Mouse (Mus musculus): ENCODE data around the gene Dld. TPM values are rescaled to one million over a fixed set of nuclear protein-coding genes. Genes with fewer than 3 reads are reported as not detected.

Dld gene
- polyA plus RNA-seq, 1 experiment: 4.4 TPM

- H3K4me3 ChIP-seq (ENCODE audit: low read depth, low read length): no peak overlapping the region
- no peaks in the 10 kb centered on the region for H3K4me1 ChIP-seq (ENCODE audit: control insufficient read depth, insufficient read depth, insufficient read length, low read length)
- WGBS: 84% methylated on average over 1 of the region's 1 CpGs
- no peaks in the 10 kb centered on the region for H3K27me3 ChIP-seq (ENCODE audit: control insufficient read depth, insufficient read depth, low read length)
- H3K36me3 ChIP-seq (ENCODE audit: control insufficient read depth, insufficient read depth, low read length): no peaks in the 10 kb centered on the region
- no peak overlapping the region for H3K27ac ChIP-seq (ENCODE audit: insufficient read depth, low read depth, low read length)
- no peak for TF ChIP-seq POLR2A (IDR thresholded peaks at IDR 0.05; ENCODE audit: low read depth, low read length)
- no peak for TF ChIP-seq CTCF (IDR thresholded peaks at IDR 0.05; ENCODE audit: extremely low read depth, insufficient read length, insufficient replicate concordance, low read depth, low read length)
These were observed 17.9 kb upstream of the Dld start for GRCm38 (mm10) chr12:31369118-31369517.

- Histone ChIP-seq H3K27me3 (ENCODE audit: control insufficient read depth, insufficient read depth, low read length) (no peaks in the 10 kb centered on the region), H3K4me3 (ENCODE audit: low read depth, low read length) (no peak overlapping the region), H3K36me3 (ENCODE audit: control insufficient read depth, insufficient read depth, low read length) (no peaks in the 10 kb centered on the region), H3K4me1 (ENCODE audit: control insufficient read depth, insufficient read depth, insufficient read length, low read length) (no peaks in the 10 kb centered on the region), H3K27ac (ENCODE audit: insufficient read depth, low read depth, low read length) (no peak overlapping the region)
- TF ChIP-seq CTCF (IDR thresholded peaks at IDR 0.05; ENCODE audit: extremely low read depth, insufficient read length, insufficient replicate concordance, low read depth, low read length) (no peak), POLR2A (IDR thresholded peaks at IDR 0.05; ENCODE audit: low read depth, low read length) (no peak)
- WGBS: 80% methylated on average over 5 of the region's 5 CpGs
These were observed 16.5 kb upstream of the Dld start for GRCm38 (mm10) chr12:31367721-31368120.

DNA sequence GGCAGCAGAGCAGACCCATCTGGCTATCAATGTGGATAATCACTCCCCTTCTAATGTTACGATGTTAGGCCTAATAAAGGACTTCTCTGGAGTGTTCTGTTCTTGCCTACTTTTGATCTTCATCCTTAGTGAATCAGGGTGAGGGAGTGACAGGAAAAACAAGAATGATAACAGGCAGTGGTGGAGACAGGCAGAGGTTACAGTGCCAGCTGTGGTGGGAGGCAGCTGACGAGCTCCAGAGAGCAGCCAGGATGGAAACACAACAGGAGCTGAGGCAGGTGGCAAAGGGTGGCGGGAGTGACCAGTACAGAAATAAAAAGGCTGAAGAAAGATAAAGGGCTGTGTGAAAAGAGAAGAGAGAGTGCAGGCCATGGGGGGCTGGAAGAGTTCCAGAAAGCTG is 15.2 kb upstream of the Dld start:
- Histone ChIP-seq H3K27me3 (ENCODE audit: control insufficient read depth, insufficient read depth, low read length) (no peaks in the 10 kb centered on the region), H3K36me3 (ENCODE audit: control insufficient read depth, insufficient read depth, low read length) (no peaks in the 10 kb centered on the region), H3K4me3 (ENCODE audit: low read depth, low read length) (no peak overlapping the region), H3K4me1 (ENCODE audit: control insufficient read depth, insufficient read depth, insufficient read length, low read length) (no peaks in the 10 kb centered on the region), H3K27ac (ENCODE audit: insufficient read depth, low read depth, low read length) (no peak overlapping the region)
- WGBS: 77% methylated on average over 3 of the region's 3 CpGs
- TF ChIP-seq POLR2A (IDR thresholded peaks at IDR 0.05; ENCODE audit: low read depth, low read length): no peak
- TF ChIP-seq CTCF (IDR thresholded peaks at IDR 0.05; ENCODE audit: extremely low read depth, insufficient read length, insufficient replicate concordance, low read depth, low read length): no peak

DNA sequence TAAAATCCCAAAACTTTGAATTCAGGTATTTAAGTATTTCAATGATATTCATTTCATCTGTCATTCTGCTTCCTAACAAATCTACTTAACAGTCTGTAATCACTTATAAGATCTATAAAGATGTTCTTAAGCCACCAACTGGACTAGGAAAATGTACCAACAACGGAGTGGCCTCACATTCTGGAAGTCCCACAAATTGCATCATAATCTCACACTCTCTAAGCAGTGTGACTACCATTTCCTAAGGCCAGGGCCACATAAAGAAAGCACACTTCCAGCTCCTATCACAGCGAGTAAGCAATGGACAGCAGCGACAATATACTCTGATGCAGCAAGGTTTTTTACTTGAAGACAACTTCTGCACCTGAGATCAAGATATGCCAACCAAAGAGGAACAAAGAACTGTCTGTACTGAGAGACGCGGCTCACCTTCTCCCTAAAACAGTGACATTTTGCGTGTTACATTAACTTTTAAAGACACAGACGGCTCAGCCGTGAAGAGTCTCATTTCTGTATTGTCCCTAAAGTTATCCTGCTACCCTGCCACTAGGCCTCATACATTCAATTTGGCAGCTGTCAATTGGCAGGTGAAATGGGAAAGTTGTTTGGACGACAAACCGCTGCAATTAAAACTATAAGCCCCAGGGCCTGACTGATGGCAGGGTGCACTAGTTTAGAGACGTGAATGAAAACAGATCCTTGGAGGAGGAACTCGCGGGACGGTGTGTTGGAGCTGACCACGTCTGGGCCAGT is 886 bp downstream of the Dld start:
- peaks cover 3% of the 10 kb centered on the region; the same call in 1 of the 2 replicates for H3K4me1 ChIP-seq (ENCODE audit: control insufficient read depth, insufficient read depth, insufficient read length, low read length)
- TF ChIP-seq POLR2A (IDR thresholded peaks at IDR 0.05; ENCODE audit: low read depth, low read length) (no peak), CTCF (IDR thresholded peaks at IDR 0.05; ENCODE audit: extremely low read depth, insufficient read length, insufficient replicate concordance, low read depth, low read length) (no peak)
- no peaks in the 10 kb centered on the region for H3K27me3 ChIP-seq (ENCODE audit: control insufficient read depth, insufficient read depth, low read length)
- H3K36me3 ChIP-seq (ENCODE audit: control insufficient read depth, insufficient read depth, low read length): peaks cover 11% of the 10 kb centered on the region
- peak overlapping the region; percentile 70 for H3K4me3 ChIP-seq (ENCODE audit: low read depth, low read length)
- H3K27ac ChIP-seq (ENCODE audit: insufficient read depth, low read depth, low read length): no peak overlapping the region
- 10% methylated on average over 15 of the region's 15 CpGs for WGBS

DNA sequence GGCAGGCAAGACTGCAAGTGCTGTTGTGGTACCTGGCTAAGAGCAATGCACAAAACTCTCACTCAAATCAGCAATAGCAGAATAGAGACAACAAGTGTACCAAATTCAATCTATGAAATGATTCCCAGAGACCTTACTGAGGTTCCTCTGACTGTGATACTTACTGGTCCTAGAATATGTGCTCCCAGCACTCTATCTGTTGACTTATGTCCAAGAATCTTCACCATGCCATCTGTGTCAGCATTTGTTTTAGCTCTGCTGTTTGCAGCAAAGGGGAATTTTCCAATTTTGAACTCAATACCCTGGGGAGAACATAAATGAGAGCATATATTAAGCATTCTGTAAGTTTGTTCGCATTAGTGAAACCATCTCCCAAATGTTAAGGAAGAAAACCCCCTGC is 18.0 kb downstream of the Dld start:
- peaks cover 51% of the 10 kb centered on the region for H3K36me3 ChIP-seq (ENCODE audit: control insufficient read depth, insufficient read depth, low read length)
- WGBS: 95% methylated on average over 1 of the region's 1 CpGs
- H3K27me3 ChIP-seq (ENCODE audit: control insufficient read depth, insufficient read depth, low read length): no peaks in the 10 kb centered on the region
- TF ChIP-seq CTCF (IDR thresholded peaks at IDR 0.05; ENCODE audit: extremely low read depth, insufficient read length, insufficient replicate concordance, low read depth, low read length) (no peak), POLR2A (IDR thresholded peaks at IDR 0.05; ENCODE audit: low read depth, low read length) (no peak)
- H3K27ac ChIP-seq (ENCODE audit: insufficient read depth, low read depth, low read length): no peak overlapping the region
- H3K4me3 ChIP-seq (ENCODE audit: low read depth, low read length): no peak overlapping the region
- H3K4me1 ChIP-seq (ENCODE audit: control insufficient read depth, insufficient read depth, insufficient read length, low read length): no peaks in the 10 kb centered on the region

GRCm38 (mm10) chr12:31327139-31327538 is 24.1 kb downstream of the Dld start:
- no peak for TF ChIP-seq CTCF (IDR thresholded peaks at IDR 0.05; ENCODE audit: extremely low read depth, insufficient read length, insufficient replicate concordance, low read depth, low read length)
- no peak for TF ChIP-seq POLR2A (IDR thresholded peaks at IDR 0.05; ENCODE audit: low read depth, low read length)
- H3K27me3 ChIP-seq (ENCODE audit: control insufficient read depth, insufficient read depth, low read length): no peaks in the 10 kb centered on the region
- H3K36me3 ChIP-seq (ENCODE audit: control insufficient read depth, insufficient read depth, low read length): peaks cover 14% of the 10 kb centered on the region
- no peak overlapping the region for H3K27ac ChIP-seq (ENCODE audit: insufficient read depth, low read depth, low read length)
- no peaks in the 10 kb centered on the region for H3K4me1 ChIP-seq (ENCODE audit: control insufficient read depth, insufficient read depth, insufficient read length, low read length)
- 84% methylated on average over 9 of the region's 9 CpGs for WGBS
- H3K4me3 ChIP-seq (ENCODE audit: low read depth, low read length): no peak overlapping the region

- peaks cover 5% of the 10 kb centered on the region; the same call in 1 of the 2 replicates for H3K36me3 ChIP-seq (ENCODE audit: control insufficient read depth, insufficient read depth, low read length)
- no peak overlapping the region for H3K4me3 ChIP-seq (ENCODE audit: low read depth, low read length)
- H3K4me1 ChIP-seq (ENCODE audit: control insufficient read depth, insufficient read depth, insufficient read length, low read length): no peaks in the 10 kb centered on the region
- 72% methylated on average over 9 of the region's 9 CpGs for WGBS
- no peaks in the 10 kb centered on the region for H3K27me3 ChIP-seq (ENCODE audit: control insufficient read depth, insufficient read depth, low read length)
- TF ChIP-seq POLR2A (IDR thresholded peaks at IDR 0.05; ENCODE audit: low read depth, low read length) (no peak), CTCF (IDR thresholded peaks at IDR 0.05; ENCODE audit: extremely low read depth, insufficient read length, insufficient replicate concordance, low read depth, low read length) (no peak)
- H3K27ac ChIP-seq (ENCODE audit: insufficient read depth, low read depth, low read length): no peak overlapping the region
These were observed 28.0 kb downstream of the Dld start for GRCm38 (mm10) chr12:31323136-31323695.
